Mouse (Mus musculus) liver, embryonic 14.5 days (tissue): ENCODE results near the gene Sept3. TPM values are rescaled to one million over a fixed set of nuclear protein-coding genes. Genes with fewer than 3 reads are reported as not detected.

Experiments
- ATAC-seq: fragments of 200-750 bp; cut with Nextera tagmentation; 2 replicates; pipeline ENCODE4 v1.8.0; 2017; ENCODE audit warnings: moderate number of reproducible peaks, mild to moderate bottlenecking, moderate library complexity; ENCODE audit not compliant: insufficient read depth
- DNase-seq, 3 experiments: peaks; one replicate each; pipeline ENCODE4 v3.0.0-alpha.2; 2012 to 2013; ENCODE audit warnings: low read depth in 3 of 3, low spot score in 3 of 3
- H3K27ac ChIP-seq: fragments of 300-500 bp; sonication (generic); 2 replicates; pipeline ENCODE4 v1.5.1; 2014; ENCODE audit warnings: moderate library complexity, mild to moderate bottlenecking, control low read depth, inconsistent platforms
- H3K27me3 ChIP-seq: fragments of 300-500 bp; sonication (generic); 2 replicates; pipeline ENCODE4 v1.6.1; 2014; ENCODE audit warnings: mild to moderate bottlenecking, low read length, moderate library complexity; ENCODE audit not compliant: control insufficient read depth, insufficient read depth
- H3K36me3 ChIP-seq: fragments of 300-500 bp; sonication (generic); replicated peaks from 2 replicates; pipeline ENCODE4 v1.6.1; 2014; ENCODE audit warnings: low read depth; ENCODE audit not compliant: control insufficient read depth, insufficient read depth
- H3K4me1 ChIP-seq, 2 experiments: fragments of 200-500 bp in 1 of 2; fragments of 300-500 bp in 1 of 2; sonication (generic) in 1 of 2; replicated peaks; 2 replicates each; pipeline ENCODE4 v1.6.1; 2012 to 2014; ENCODE audit warnings: antibody characterized with exemption in 1 of 2, inconsistent platforms in 1 of 2, low read length in 1 of 2; ENCODE audit not compliant: control insufficient read depth in 2 of 2, insufficient read depth in 2 of 2
- H3K4me2 ChIP-seq: fragments of 300-500 bp; sonication (generic); 2 replicates; pipeline ENCODE4 v1.6.1; 2014; ENCODE audit warnings: low read depth, mild to moderate bottlenecking, control low read depth, moderate library complexity
- H3K4me3 ChIP-seq, 2 experiments: fragments of 200-500 bp in 1 of 2; fragments of 300-500 bp in 1 of 2; sonication (generic) in 1 of 2; 2 replicates each; pipeline ENCODE4 v1.5.1; 2012 to 2014; ENCODE audit warnings: low read depth in 2 of 2, low read length in 2 of 2, mild to moderate bottlenecking in 2 of 2, control low read depth in 1 of 2, inconsistent platforms in 1 of 2, moderate library complexity in 1 of 2; ENCODE audit not compliant: insufficient read depth in 1 of 2
- H3K9ac ChIP-seq: fragments of 300-500 bp; sonication (generic); replicated peaks from 2 replicates; pipeline ENCODE4 v1.6.1; 2014; ENCODE audit warnings: mild to moderate bottlenecking, control low read depth, moderate library complexity
- H3K9me3 ChIP-seq: fragments of 300-500 bp; sonication (generic); 2 replicates; pipeline ENCODE4 v1.6.1; 2016; ENCODE audit warnings: low read length, mixed read lengths; ENCODE audit not compliant: control insufficient read depth
- CTCF ChIP-seq: IDR thresholded peaks from 2 replicates; pipeline ENCODE4 v1.5.1; 2016; ENCODE audit warnings: antibody characterized with exemption, low read depth, control low read depth
- EP300 ChIP-seq: IDR thresholded peaks from 2 replicates; pipeline ENCODE4 v1.6.1; 2016; ENCODE audit warnings: antibody characterized with exemption, low read depth
- WGBS: fragments of 180-500 bp; shearing (Covaris S2); extraction: QIAGEN DNeasy Blood & Tissue Kit; methylation state at CpG from one replicate; pipeline ENCODE4 v1.1.7; 2014; ENCODE audit not compliant: insufficient replicate concordance; 5-methylcytosine and 5-hydroxymethylcytosine counted together
- polyA plus RNA-seq, 2 experiments: library from polyadenylated mRNA; depleted of rRNA in 1 of 2; stranded (reverse) in 1 of 2; unstranded in 1 of 2; fragments of >200 nt; fragmentation: Nextera tagmentation in 1 of 2; extraction: Ambion mirVana in 1 of 2; gene quantifications; 2 replicates each; pipeline versions ENCODE4 v1.2.1 to v1.2.3; 2012 to 2014

Sept3 gene
- polyA plus RNA-seq, 2 experiments: 0.12 TPM; not detected in 1

DNA sequence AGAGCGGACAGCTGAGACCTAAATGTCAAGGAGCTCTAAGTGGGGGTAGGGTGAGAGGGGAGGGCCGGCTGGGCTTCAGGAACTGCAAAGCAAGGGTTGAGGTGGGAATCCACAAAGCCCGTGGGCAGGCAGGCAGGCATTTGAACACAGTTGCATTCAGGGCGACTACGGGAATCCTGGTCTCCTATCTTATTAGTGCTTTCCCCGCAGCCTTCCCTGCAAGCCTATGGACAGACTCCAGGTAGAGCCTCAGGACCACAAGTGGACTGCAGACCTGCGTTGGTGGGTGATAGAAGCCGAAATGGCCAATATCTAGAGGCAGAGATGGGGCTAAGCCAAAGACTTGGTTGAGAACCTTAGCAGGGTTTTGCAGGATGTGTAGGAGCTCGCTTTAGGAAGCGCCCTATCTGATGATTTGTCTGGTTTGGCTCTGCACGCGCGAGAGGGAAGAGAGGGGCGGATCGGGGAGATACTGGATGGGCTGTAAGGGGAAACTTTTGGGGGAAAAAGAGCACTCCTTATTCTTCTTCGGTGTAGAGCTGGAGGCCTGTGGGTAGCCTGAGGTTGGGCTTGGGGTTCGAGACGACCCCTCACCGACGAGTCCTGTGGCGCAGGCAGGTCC, 65.8 kb downstream of the Sept3 start:
- Histone ChIP-seq H3K27me3 (no peaks in the 10 kb centered on the region), H3K9ac (peak overlapping the region; percentile 98), H3K27ac (peak overlapping the region; percentile 99), H3K36me3 (peaks cover 39% of the 10 kb centered on the region), H3K4me2 (peak overlapping the region; percentile 93), H3K9me3 (no peaks in the 10 kb centered on the region), H3K4me3 (peak overlapping the region; percentile 75 to 85), H3K4me1 (peaks cover 59 to 68% of the 10 kb centered on the region in 2 experiments)
- DNase-seq: peak in 1 of 3 experiments; percentile 68
- WGBS: 8% methylated on average over 21 of the region's 21 CpGs
- no peak for TF ChIP-seq EP300
- TF ChIP-seq CTCF: no peak
- ATAC-seq: peak; percentile 24

GRCm38 (mm10) chr15:82341036-82341501, 66.4 kb downstream of the Sept3 start:
- peak overlapping the region; percentile 75 to 85 for H3K4me3 ChIP-seq
- peak overlapping the region; percentile 99 for H3K27ac ChIP-seq
- H3K9me3 ChIP-seq: no peaks in the 10 kb centered on the region
- peaks cover 59 to 68% of the 10 kb centered on the region in 2 experiments for H3K4me1 ChIP-seq
- H3K36me3 ChIP-seq: peaks cover 34% of the 10 kb centered on the region
- WGBS: under 1% methylated on average over 39 of the region's 40 CpGs
- ATAC-seq (peak; percentile 40), DNase-seq (peak in 2 of 3 experiments; percentile 59 to 67)
- peak overlapping the region; percentile 98 for H3K9ac ChIP-seq
- no peak for TF ChIP-seq EP300
- TF ChIP-seq CTCF: peak; percentile 27; the same call in 1 of the 2 replicates
- H3K4me2 ChIP-seq: peak overlapping the region; percentile 93
- H3K27me3 ChIP-seq: no peaks in the 10 kb centered on the region

GRCm38 (mm10) chr15:82341675-82342542, 67.2 kb downstream of the Sept3 start:
- TF ChIP-seq CTCF (no peak), EP300 (peak; percentile 97)
- Histone ChIP-seq H3K36me3 (peaks cover 25% of the 10 kb centered on the region), H3K4me1 (peaks cover 61 to 69% of the 10 kb centered on the region in 2 experiments), H3K9me3 (no peaks in the 10 kb centered on the region), H3K27ac (peak overlapping the region; percentile 99), H3K4me2 (peak overlapping the region; percentile 93), H3K27me3 (no peaks in the 10 kb centered on the region), H3K9ac (peak overlapping the region; percentile 98), H3K4me3 (peak overlapping the region; percentile 75 to 85)
- WGBS: 6% methylated on average over 15 of the region's 15 CpGs
- peak; percentile 60 for ATAC-seq
- peak; percentile 96 to 98 (median 98) for DNase-seq

GRCm38 (mm10) chr15:82342543-82342935, 67.8 kb downstream of the Sept3 start:
- WGBS: 34% methylated on average over 5 of the region's 5 CpGs
- DNase-seq: peak in 1 of 3 experiments; percentile 54
- H3K9me3 ChIP-seq: no peaks in the 10 kb centered on the region
- no peak for ATAC-seq
- peak overlapping the region; percentile 99 for H3K27ac ChIP-seq
- H3K9ac ChIP-seq: peak overlapping the region; percentile 98
- H3K36me3 ChIP-seq: peaks cover 27% of the 10 kb centered on the region
- peaks cover 63 to 71% of the 10 kb centered on the region in 2 experiments for H3K4me1 ChIP-seq
- TF ChIP-seq CTCF: no peak
- no peak for TF ChIP-seq EP300
- peak overlapping the region; percentile 75 to 81 for H3K4me3 ChIP-seq
- peak overlapping the region; percentile 93 for H3K4me2 ChIP-seq
- no peaks in the 10 kb centered on the region for H3K27me3 ChIP-seq
